Comparison of ENCODE assay signal across 8 mouse cellular contexts in genomic region chr9:45955107-45955963, GRCm38 (mm10). TPM values are rescaled to one million over a fixed set of nuclear protein-coding genes. Genes with fewer than 3 reads are reported as not detected.
DNase-seq lines count a peak whose midpoint lies in the region; ATAC-seq lines count a peak whose summit lies in the region.

Gene Sidt2 (minus strand): TSS chr9:45955258.

- ATAC-seq in hindbrain, embryonic 15.5 days (ENCODE audit: low FRiP score, low read depth), result peak; percentile 97

- peaks cover 36% of the 10 kb centered on the region for H3K4me1 ChIP-seq in hindbrain, embryonic 15.5 days (replicated peaks)

- peaks cover 10% of the 10 kb centered on the region for H3K36me3 ChIP-seq in hindbrain, embryonic 15.5 days

- peak within 1 kb of the TSS; percentile 71 for H3K4me2 ChIP-seq in hindbrain, embryonic 15.5 days

- peak within 1 kb of the TSS; percentile 81 for H3K27ac ChIP-seq in hindbrain, embryonic 15.5 days (replicated peaks)

- H3K9ac ChIP-seq in hindbrain, embryonic 15.5 days, result peak within 1 kb of the TSS; percentile 79

- peak; percentile 90 for DNase-seq in ZHBTc4 (ENCODE audit: low read depth, low spot score)
- peak; percentile 56 to 80 for DNase-seq in cerebellum, postnatal 4 days (ENCODE audit: low spot score in 2 of 2)
- DNase-seq in gastrocnemius, adult 18-20 months (ENCODE audit: low spot score), result peak; percentile 88
- DNase-seq in layer of hippocampus, postnatal 36 days, result peak; percentile 90 to 91
- DNase-seq in lung, postnatal 25 days (ENCODE audit: low spot score), result peak; percentile 93
- peak; percentile 91 for DNase-seq in retina, embryonic 14.5 days (ENCODE audit: low spot score)
- DNase-seq in thymus, postnatal 4 days, result peak; percentile 90

- H3K9me3 ChIP-seq in hindbrain, embryonic 15.5 days, result no peaks in the 10 kb centered on the region

- H3K4me3 ChIP-seq in hindbrain, embryonic 15.5 days, result peak within 1 kb of the TSS; percentile 75

- H3K27me3 ChIP-seq in hindbrain, embryonic 15.5 days, result no peaks in the 10 kb centered on the region

- under 1% methylated on average over 38 of the region's 48 CpGs for WGBS in hindbrain, embryonic 15.5 days

RNA-seq across cellular contexts. Expression of gene Sidt2, which starts in this region (rescaled TPM):
- total RNA-seq in gastrocnemius, adult 18-20 months (2021), result 10 to 100 TPM; 57.8 to 66.2 TPM
- 48.3 and 50.7 TPM in 2 replicates for polyA plus RNA-seq in hindbrain, embryonic 15.5 days (2015; fragmentation: Nextera tagmentation; extraction: Ambion mirVana)
- 10 to 100 TPM; 77.5 to 82.1 TPM for total RNA-seq in layer of hippocampus, postnatal 36 days (2021)

Comparison
In these comparisons a context has a peak if more than half of its experiments do, and no peak if none do; other contexts are left out.
1. Peak in every context shown above with its lines: DNase-seq, ATAC-seq, H3K4me3 ChIP-seq and H3K27ac ChIP-seq.